Mouse (Mus musculus) CD4-positive helper T cell, adult 2 months (primary cell): ENCODE measurements at regions not wholly inside any gene's neighbourhood (a gene's known extent, or its start where the extent isn't known, plus 50 kb on each side); places are given as distances from the start of the nearest gene placed in this dataset.

Source experiments
- DNase-seq: peaks from one replicate; pipeline ENCODE4 v3.0.0-alpha.2; 2012; ENCODE audit warnings: low read depth, missing footprints, low spot score

GRCm38 (mm10) chr13:99097606-99098545 is 86.7 kb upstream of the Zfp366 start:
- no peak for DNase-seq

GRCm38 (mm10) chr13:99096837-99097236 is 87.8 kb upstream of the Zfp366 start:
- no peak for DNase-seq

GRCm38 (mm10) chr13:99095006-99095405 is 89.6 kb upstream of the Zfp366 start:
- DNase-seq: no peak

GRCm38 (mm10) chr13:99094221-99094620 is 90.4 kb upstream of the Zfp366 start:
- DNase-seq: no peak

GRCm38 (mm10) chr13:99093269-99093668 is 91.4 kb upstream of the Zfp366 start:
- DNase-seq: peak; percentile 65

GRCm38 (mm10) chr13:99092279-99092930 is 92.2 kb upstream of the Zfp366 start:
- DNase-seq: no peak

GRCm38 (mm10) chr13:99091562-99092278 is 92.9 kb upstream of the Zfp366 start:
- DNase-seq: no peak

- no peak for DNase-seq
Measured at GRCm38 (mm10) chr13:99090361-99090760, 94.3 kb upstream of the Zfp366 start.

GRCm38 (mm10) chr13:99088285-99088684 is 96.3 kb upstream of the Zfp366 start:
- no peak for DNase-seq

- no peak for DNase-seq
Measured at GRCm38 (mm10) chr13:99079331-99079761, 95.0 kb upstream of the 1700024P04Rik start.

GRCm38 (mm10) chr13:99078643-99079042 is 94.3 kb upstream of the 1700024P04Rik start:
- DNase-seq: no peak

- no peak for DNase-seq
Measured at GRCm38 (mm10) chr13:99077039-99077749, 92.8 kb upstream of the 1700024P04Rik start.

- DNase-seq: no peak
Measured at GRCm38 (mm10) chr13:99075467-99075866, 91.1 kb upstream of the 1700024P04Rik start.

- no peak for DNase-seq
Measured at GRCm38 (mm10) chr13:99071821-99072414, 87.6 kb upstream of the 1700024P04Rik start.

GRCm38 (mm10) chr13:99071413-99071812 is 87.0 kb upstream of the 1700024P04Rik start:
- DNase-seq: no peak

GRCm38 (mm10) chr13:99069767-99070166 is 85.4 kb upstream of the 1700024P04Rik start:
- DNase-seq: no peak

- DNase-seq: no peak
Measured at GRCm38 (mm10) chr13:99067504-99067903, 83.1 kb upstream of the 1700024P04Rik start.

GRCm38 (mm10) chr13:99063431-99063830 is 79.1 kb upstream of the 1700024P04Rik start:
- DNase-seq: no peak

GRCm38 (mm10) chr13:99062936-99063335 is 78.6 kb upstream of the 1700024P04Rik start:
- no peak for DNase-seq

- DNase-seq: no peak
Measured at GRCm38 (mm10) chr13:99058131-99058970, 74.0 kb upstream of the 1700024P04Rik start.
